Mouse (Mus musculus) cerebellum, adult 2 months (tissue): ENCODE measurements around the gene Akr1b10.

Experiments used
- CTCF ChIP-seq: fragments of 200-500 bp; IDR thresholded peaks from 2 replicates; pipeline ENCODE4 v1.5.1; 2011; ENCODE audit warnings: low read depth, mild to moderate bottlenecking, control low read depth, low read length, moderate library complexity, borderline replicate concordance; ENCODE audit not compliant: insufficient read depth
- POLR2A ChIP-seq: fragments of 200-500 bp; IDR thresholded peaks from 2 replicates; pipeline ENCODE4 v1.6.1; 2011; ENCODE audit warnings: low read length, control low read depth, borderline replicate concordance; ENCODE audit not compliant: insufficient read depth

DNA sequence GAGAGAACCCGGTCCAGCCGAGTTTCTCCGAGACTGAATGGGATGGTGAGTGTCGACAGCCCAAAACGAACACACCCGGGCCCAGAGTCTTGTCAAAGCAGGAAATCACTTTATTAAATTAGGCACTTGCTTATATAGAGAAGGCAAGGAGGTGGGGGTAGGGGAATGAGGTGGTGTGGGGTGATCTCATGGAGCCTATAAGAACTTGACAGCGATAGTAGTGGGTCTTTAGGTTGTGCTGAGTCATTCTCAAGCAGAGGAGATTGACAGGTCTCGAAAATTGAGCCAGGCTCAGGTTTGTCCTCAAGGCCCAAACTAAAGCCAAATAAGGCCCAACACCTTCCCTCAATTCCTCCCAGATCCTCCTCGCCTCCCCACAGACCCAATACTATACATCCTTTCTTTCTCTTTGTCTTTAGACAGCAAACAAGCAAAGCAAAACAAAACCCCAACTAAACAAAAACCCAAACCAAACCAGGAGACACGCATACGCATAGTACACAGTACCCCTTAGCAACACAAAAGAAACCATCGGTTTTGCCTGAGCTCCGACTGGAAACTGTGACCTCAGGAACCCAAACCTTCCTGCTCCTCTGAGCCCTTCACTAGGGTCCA is 15.7 kb downstream of the Akr1b10 start:
- TF ChIP-seq CTCF (no peak), POLR2A (no peak)
